Comparison of ENCODE assay signal across 8 mouse cellular contexts in the genomic region with DNA sequence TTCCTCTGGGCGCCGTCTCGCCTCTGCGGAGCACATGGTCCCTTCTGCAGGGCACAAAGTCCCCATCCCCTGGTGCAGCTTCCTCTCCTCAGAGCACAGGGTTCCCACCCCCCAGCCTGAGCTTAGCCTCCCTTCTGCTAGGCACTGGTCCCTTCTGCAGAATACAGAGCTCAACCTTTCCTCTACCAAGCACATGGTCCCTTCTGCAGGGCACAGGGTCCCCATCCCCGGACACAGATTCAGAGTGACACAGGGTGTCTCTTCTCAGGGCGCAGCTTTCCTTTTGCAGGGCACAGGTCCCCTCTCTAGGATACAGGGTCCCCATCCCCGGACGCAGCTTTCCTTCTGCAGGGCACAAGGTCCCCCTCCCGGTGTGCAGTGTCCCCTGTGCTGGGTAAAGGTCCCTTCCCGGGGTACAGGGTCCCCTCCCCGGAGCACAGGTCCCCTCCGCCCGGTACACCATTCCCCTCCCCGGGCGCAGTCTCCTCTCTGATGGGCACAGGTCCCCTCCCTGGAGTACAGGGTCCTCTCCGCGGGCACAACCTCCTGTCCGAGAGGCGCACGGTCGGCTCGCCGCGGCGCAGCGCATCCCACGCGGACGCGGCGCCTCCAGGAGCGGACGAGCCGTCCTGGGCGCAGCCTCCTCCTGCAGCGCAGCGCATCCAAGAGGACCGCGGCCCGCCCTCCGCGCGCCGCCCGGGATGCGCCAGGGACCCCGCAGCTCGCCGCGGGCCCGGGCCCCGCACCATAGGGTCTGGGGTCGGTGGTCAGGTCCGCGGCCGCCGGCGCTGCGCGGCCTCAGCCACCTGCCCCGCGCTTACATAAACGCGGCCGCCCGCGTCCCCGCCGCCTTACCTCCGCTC. TPM values are rescaled to one million over a fixed set of nuclear protein-coding genes. Genes with fewer than 3 reads are reported as not detected.
DNase-seq lines count a peak whose midpoint lies in the region; ATAC-seq and TF ChIP-seq lines count a peak whose summit lies in the region.

No protein-coding gene starts in this region.

- no peaks in the 10 kb centered on the region for H3K36me3 ChIP-seq in hindbrain, embryonic 12.5 days
- no peaks in the 10 kb centered on the region for H3K36me3 ChIP-seq in lung, postnatal 0 days (ENCODE audit: insufficient read depth, low read length)

- peak; percentile 31 for DNase-seq in retina, postnatal 1 day
- no peak for DNase-seq in retina, embryonic 14.5 days (ENCODE audit: low spot score)
- DNase-seq in lung, postnatal 0 days (ENCODE audit: low spot score), result peak; percentile 32
- DNase-seq in spleen, postnatal 4 days (ENCODE audit: low spot score in 2 of 2), result peak; percentile 16 to 65
- DNase-seq in ovary, postnatal 14 days (ENCODE audit: low spot score), result no peak

- peaks cover 21% of the 10 kb centered on the region for H3K27me3 ChIP-seq in hindbrain, embryonic 12.5 days
- H3K27me3 ChIP-seq in lung, postnatal 0 days (replicated peaks; ENCODE audit: insufficient read depth, low read length), result 0 out of 2 replicates have a peak, but pooled peaks cover 4% of the 10 kb centered on the region

- peak overlapping the region; percentile 34 for H3K4me3 ChIP-seq in bone marrow, adult 2 months (replicated peaks; ENCODE audit: control insufficient read depth, low read depth, low read length)
- peak overlapping the region; percentile 54 for H3K4me3 ChIP-seq in embryonic fibroblast, embryonic 13.5 days (ENCODE audit: insufficient read depth, low read length)
- peak overlapping the region; percentile 84 for H3K4me3 ChIP-seq in hindbrain, embryonic 12.5 days
- H3K4me3 ChIP-seq in lung, postnatal 0 days (ENCODE audit: low read depth, low read length), result peak overlapping the region; percentile 84

- ATAC-seq in hindbrain, embryonic 12.5 days (ENCODE audit: low FRiP score), result peak; percentile 88
- peak; percentile 65 for ATAC-seq in lung, postnatal 0 days

- no peak for TF ChIP-seq CTCF in bone marrow, adult 2 months (IDR thresholded peaks at IDR 0.05; ENCODE audit: control insufficient read depth, insufficient read depth, low read length)
- TF ChIP-seq CTCF in embryonic fibroblast, embryonic 13.5 days (IDR thresholded peaks at IDR 0.05; ENCODE audit: borderline replicate concordance, insufficient read depth, low read length), result no peak
- no peak for TF ChIP-seq CTCF in lung, postnatal 0 days (IDR thresholded peaks at IDR 0.05)

- TF ChIP-seq POLR2A in bone marrow, adult 2 months (IDR thresholded peaks at IDR 0.05; ENCODE audit: borderline replicate concordance, control insufficient read depth, low read depth, low read length), result no peak
- no peak for TF ChIP-seq POLR2A in embryonic fibroblast, embryonic 13.5 days (IDR thresholded peaks at IDR 0.05; ENCODE audit: low read depth, low read length)

- H3K9ac ChIP-seq in hindbrain, embryonic 12.5 days, result peak overlapping the region; percentile 86
- H3K9ac ChIP-seq in lung, postnatal 0 days (replicated peaks; ENCODE audit: low read depth), result peak overlapping the region; percentile 54

- H3K9me3 ChIP-seq in hindbrain, embryonic 12.5 days (replicated peaks), result no peaks in the 10 kb centered on the region
- H3K9me3 ChIP-seq in lung, postnatal 0 days (ENCODE audit: low read length), result no peaks in the 10 kb centered on the region

- TF ChIP-seq EP300 in lung, postnatal 0 days (IDR thresholded peaks at IDR 0.05), result no peak

- H3K4me2 ChIP-seq in hindbrain, embryonic 12.5 days (replicated peaks), result peak overlapping the region; percentile 98
- H3K4me2 ChIP-seq in lung, postnatal 0 days (replicated peaks; ENCODE audit: low read depth, low read length), result peak overlapping the region; percentile 91

- no peaks in the 10 kb centered on the region for H3K4me1 ChIP-seq in bone marrow, adult 2 months (ENCODE audit: control insufficient read depth, insufficient read depth, low read length)
- peaks cover 5% of the 10 kb centered on the region; the same call in 1 of the 2 replicates for H3K4me1 ChIP-seq in embryonic fibroblast, embryonic 13.5 days (ENCODE audit: control insufficient read depth, insufficient read depth, low read length)
- peaks cover 15% of the 10 kb centered on the region for H3K4me1 ChIP-seq in hindbrain, embryonic 12.5 days
- peaks cover 7% of the 10 kb centered on the region; the same call in 1 of the 2 replicates for H3K4me1 ChIP-seq in lung, postnatal 0 days (ENCODE audit: insufficient read depth, low read depth, low read length)

- WGBS in bone marrow, adult 2 months, result 2% methylated on average over 70 of the region's 70 CpGs
- 2% methylated on average over 50 of the region's 70 CpGs for WGBS in hindbrain, embryonic 12.5 days
- under 1% methylated on average over 62 of the region's 70 CpGs for WGBS in lung, postnatal 0 days

- H3K27ac ChIP-seq in bone marrow, adult 2 months (ENCODE audit: control insufficient read depth, insufficient read depth, low read depth, low read length, poor library complexity), result no peak overlapping the region; the same call in 1 of the 2 replicates
- H3K27ac ChIP-seq in embryonic fibroblast, embryonic 13.5 days (ENCODE audit: insufficient read depth, low read length), result no peak overlapping the region
- H3K27ac ChIP-seq in hindbrain, embryonic 12.5 days, result peak overlapping the region; percentile 84
- H3K27ac ChIP-seq in lung, postnatal 0 days (ENCODE audit: low read length), result peak overlapping the region; percentile 59; the same call in 1 of the 2 replicates

RNA-seq across cellular contexts. Expression of a gene that starts 0.6 kb away (rescaled TPM):
- 1.7 and 2.1 TPM in 2 replicates for polyA plus RNA-seq in bone marrow, adult 2 months (2011; ENCODE audit: insufficient read depth, insufficient read length, low replicate concordance, missing spikeins)
- polyA plus RNA-seq in embryonic fibroblast, embryonic 13.5 days (2011; ENCODE audit: insufficient read length, low read depth, missing spikeins), result 10.3 and 11.5 TPM in 2 replicates
- polyA plus RNA-seq in hindbrain, embryonic 12.5 days (2016; fragmentation: Nextera tagmentation; extraction: Ambion mirVana), result 10.3 and 10.6 TPM in 2 replicates
- 25.3 and 30.1 TPM in 2 replicates for polyA plus RNA-seq in lung, postnatal 0 days (2015; fragmentation: Nextera tagmentation; extraction: Ambion mirVana)

Comparison
In these comparisons a context has a peak if more than half of its experiments do, and no peak if none do; other contexts are left out.
1. DNase-seq: peak in retina, postnatal 1 day (single experiment), lung, postnatal 0 days (single experiment) and spleen, postnatal 4 days (2 of 2); none in retina, embryonic 14.5 days (single experiment) and ovary, postnatal 14 days (single experiment).
2. H3K27ac ChIP-seq: peak in hindbrain, embryonic 12.5 days (single experiment) and lung, postnatal 0 days (single experiment); none in bone marrow, adult 2 months (single experiment) and embryonic fibroblast, embryonic 13.5 days (single experiment).
3. H3K4me3 ChIP-seq: peak in every context shown above with its lines; median percentile 84 in hindbrain, embryonic 12.5 days; 84 in lung, postnatal 0 days; 54 in embryonic fibroblast, embryonic 13.5 days; 34 in bone marrow, adult 2 months.